Mouse (Mus musculus) embryonic fibroblast, embryonic 13.5 days (primary cell): Measurements from ENCODE around the gene Foxi3. TPM values are rescaled to one million over a fixed set of nuclear protein-coding genes. Genes with fewer than 3 reads are reported as not detected.
A peak's percentile ranks its signal among the peaks of the same experiment; 100 is the strongest.

Experiments
- H3K27ac ChIP-seq: 2 replicates; pipeline ENCODE4 v1.5.1; 2012; ENCODE audit warnings: low read length, control low read depth, inconsistent platforms; ENCODE audit not compliant: insufficient read depth
- H3K4me1 ChIP-seq: 2 replicates; pipeline ENCODE4 v1.6.1; 2011; ENCODE audit warnings: low read length; ENCODE audit not compliant: control insufficient read depth, insufficient read depth
- H3K4me3 ChIP-seq: 2 replicates; pipeline ENCODE4 v1.5.1; 2011; ENCODE audit warnings: mild to moderate bottlenecking, control low read depth, low read length; ENCODE audit not compliant: insufficient read depth
- CTCF ChIP-seq: IDR thresholded peaks from 2 replicates; pipeline ENCODE4 v1.5.1; 2011; ENCODE audit warnings: mild to moderate bottlenecking, control low read depth, low read length, moderate library complexity, borderline replicate concordance; ENCODE audit not compliant: insufficient read depth
- POLR2A ChIP-seq: IDR thresholded peaks from 2 replicates; pipeline ENCODE4 v1.6.1; 2011; ENCODE audit warnings: low read depth, mild to moderate bottlenecking, control low read depth, low read length, moderate library complexity
- polyA plus RNA-seq: library from polyadenylated mRNA; stranded (reverse); fragments of >200 nt; gene quantifications from 2 replicates; pipeline ENCODE4 v1.2.4, GENCODE M21; 2011; ENCODE audit warnings: low read depth; ENCODE audit not compliant: missing spikeins, insufficient read length

The Foxi3 gene
- polyA plus RNA-seq, 1 experiment: not detected

DNA sequence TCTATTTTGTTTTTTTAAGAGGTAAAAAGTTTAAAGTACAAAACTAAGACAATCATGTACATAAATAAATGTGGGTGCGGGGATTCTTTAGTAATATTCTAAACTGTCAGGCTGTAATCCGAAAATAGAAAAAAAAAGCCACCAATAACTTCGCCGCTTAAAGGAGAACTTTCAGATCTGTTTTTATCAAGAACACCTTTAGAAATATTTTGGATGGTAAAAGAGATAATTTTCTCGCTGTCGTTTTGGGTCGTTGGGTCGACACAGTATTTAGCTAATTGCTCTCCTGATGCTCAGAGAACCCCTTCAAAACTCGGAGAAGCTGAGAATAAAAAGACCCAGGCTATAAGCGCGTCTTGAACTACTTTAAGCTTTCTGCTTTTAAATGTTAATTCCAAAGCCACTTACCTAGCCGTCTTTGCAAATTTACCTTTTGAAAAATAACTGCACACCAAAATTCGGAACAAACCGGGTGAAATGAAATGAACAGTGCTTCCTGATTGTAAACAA is 985 bp upstream of the Foxi3 start:
- TF ChIP-seq CTCF: no peak
- TF ChIP-seq POLR2A: no peak
- no peak overlapping the region for H3K27ac ChIP-seq
- H3K4me3 ChIP-seq: no peak overlapping the region
- no peaks in the 10 kb centered on the region for H3K4me1 ChIP-seq

DNA sequence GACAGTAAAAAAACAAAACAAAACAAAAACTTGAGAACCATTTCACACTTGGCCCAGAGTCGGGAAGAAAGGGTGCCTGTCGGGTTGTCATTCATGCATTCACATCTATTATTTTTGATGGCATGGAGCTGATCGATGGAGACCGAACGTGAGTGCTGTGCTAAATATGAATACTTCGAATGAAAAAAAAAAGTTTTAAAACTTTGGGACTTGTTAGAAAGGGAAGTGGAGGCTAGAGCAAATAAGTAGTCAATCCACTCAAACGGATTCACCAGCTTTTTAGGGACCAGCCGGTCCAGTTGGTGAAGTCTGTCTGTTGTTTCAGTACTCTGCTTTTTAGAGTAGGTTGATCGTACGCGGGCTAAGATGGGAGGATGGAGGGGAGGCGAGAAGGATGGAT is 490 bp upstream of the Foxi3 start:
- Histone ChIP-seq H3K27ac (no peak overlapping the region), H3K4me1 (no peaks in the 10 kb centered on the region), H3K4me3 (peak overlapping the region; percentile 0; the same call in 1 of the 2 replicates)
- TF ChIP-seq POLR2A (no peak), CTCF (no peak)

DNA sequence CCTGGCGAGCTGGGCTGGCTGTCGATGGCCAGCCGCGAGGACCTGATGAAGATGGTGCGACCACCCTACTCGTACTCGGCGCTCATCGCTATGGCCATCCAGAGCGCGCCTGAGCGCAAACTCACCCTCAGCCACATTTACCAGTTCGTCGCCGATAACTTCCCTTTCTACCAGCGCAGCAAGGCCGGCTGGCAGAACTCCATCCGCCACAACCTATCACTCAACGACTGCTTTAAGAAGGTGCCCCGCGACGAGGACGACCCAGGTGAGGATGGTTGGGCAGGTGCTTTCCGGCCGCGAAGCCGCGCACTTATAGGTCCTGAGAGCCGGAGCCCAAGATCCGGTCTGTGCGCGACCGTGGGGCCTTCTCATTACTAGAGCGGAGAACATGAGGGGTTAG is 605 bp downstream of the Foxi3 start:
- Histone ChIP-seq H3K4me1 (no peaks in the 10 kb centered on the region), H3K4me3 (no peak overlapping the region), H3K27ac (no peak overlapping the region)
- TF ChIP-seq POLR2A (no peak), CTCF (no peak)

GRCm38 (mm10) chr6:70957341-70957940 is 1.1 kb downstream of the Foxi3 start:
- H3K27ac ChIP-seq: no peak overlapping the region
- no peak for TF ChIP-seq POLR2A
- no peak for TF ChIP-seq CTCF
- H3K4me1 ChIP-seq: no peaks in the 10 kb centered on the region
- H3K4me3 ChIP-seq: no peak overlapping the region

DNA sequence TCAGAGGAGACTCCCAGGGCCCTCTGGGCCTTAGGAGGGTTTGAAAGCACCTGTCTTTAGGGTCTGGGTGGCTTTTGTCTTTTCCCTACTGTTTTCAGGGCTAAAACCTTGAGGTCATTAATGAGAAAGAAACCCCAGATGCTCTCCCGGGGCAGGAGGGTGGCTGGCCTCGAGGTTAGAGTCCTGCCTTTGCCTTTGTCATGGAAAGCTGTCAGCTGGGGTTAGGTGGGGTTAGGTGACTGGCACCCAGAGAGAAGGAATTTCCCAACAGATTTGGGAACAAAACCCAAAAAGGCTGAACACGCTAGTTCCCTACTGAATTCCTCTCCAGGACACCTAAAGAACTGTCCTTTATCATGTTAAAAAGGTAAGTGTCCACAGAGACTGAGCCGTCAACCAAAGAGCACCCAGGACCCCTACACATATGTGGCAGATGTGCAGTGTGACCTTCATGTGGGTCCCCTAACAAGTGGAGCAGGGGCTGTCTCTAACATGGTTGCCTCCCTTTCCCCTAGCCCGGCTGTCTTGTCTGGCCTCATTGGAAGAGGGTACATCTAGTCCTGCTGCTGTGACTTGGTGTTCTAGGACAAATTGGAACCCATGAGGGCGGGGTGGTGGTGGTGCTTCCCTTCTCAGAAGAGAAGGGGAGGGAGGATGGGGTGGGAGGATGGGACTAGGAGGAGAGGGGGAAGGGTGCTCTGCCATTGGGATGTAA is 7.9 kb downstream of the Foxi3 start:
- H3K4me3 ChIP-seq: no peak overlapping the region
- TF ChIP-seq POLR2A: no peak
- no peak for TF ChIP-seq CTCF
- no peak overlapping the region for H3K27ac ChIP-seq
- no peaks in the 10 kb centered on the region for H3K4me1 ChIP-seq

DNA sequence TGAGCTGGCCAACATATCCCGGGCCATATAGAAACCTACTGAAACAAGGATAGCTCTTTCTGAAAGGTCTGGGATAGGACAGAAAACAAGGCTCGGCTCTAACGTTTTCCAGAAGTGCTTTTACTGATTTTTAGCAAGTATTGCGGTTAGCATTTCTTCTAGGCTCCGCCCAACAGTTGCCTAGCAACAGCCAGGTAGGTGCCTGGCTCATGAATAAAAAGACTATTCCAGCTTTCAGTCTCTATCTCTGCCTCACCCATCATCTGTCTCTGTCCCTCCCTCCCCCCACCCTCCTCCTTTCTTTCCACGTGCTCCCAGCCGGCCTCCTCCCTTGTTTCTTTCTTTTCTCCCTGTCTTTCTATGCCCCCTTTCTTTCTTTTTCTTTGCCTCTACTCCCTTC is 9.4 kb downstream of the Foxi3 start:
- no peak for TF ChIP-seq POLR2A
- H3K4me1 ChIP-seq: no peaks in the 10 kb centered on the region
- no peak overlapping the region for H3K27ac ChIP-seq

DNA sequence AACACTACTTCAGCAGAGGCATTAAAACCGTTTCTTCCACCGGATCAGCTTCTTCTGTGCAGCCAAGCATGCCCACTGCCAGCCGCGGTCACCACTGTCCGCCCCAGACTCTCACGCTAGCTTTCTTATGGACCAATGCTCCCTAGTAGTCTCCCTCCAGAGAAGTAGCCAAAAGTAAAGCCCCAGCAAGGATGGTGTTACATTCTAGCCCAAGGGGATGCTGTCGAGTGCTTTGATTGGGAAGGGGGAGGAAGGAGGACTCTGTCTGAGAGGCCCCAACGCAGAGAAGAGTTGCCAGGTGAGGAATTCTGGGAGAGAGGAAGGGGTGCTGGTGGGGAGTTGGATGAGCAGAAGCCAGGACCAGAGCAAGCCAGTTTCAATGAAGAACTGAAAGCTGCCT is 11.1 kb downstream of the Foxi3 start:
- H3K4me3 ChIP-seq: no peak overlapping the region
- no peak overlapping the region for H3K27ac ChIP-seq
- H3K4me1 ChIP-seq: no peaks in the 10 kb centered on the region
- TF ChIP-seq POLR2A: no peak
- TF ChIP-seq CTCF: no peak

More for the DNA sequence above, 9.4 kb downstream of the Foxi3 start:
- H3K4me3 ChIP-seq: no peak overlapping the region

- TF ChIP-seq CTCF (no peak), POLR2A (no peak)
- H3K4me1 ChIP-seq: no peaks in the 10 kb centered on the region
- no peak overlapping the region for H3K27ac ChIP-seq
- no peak overlapping the region for H3K4me3 ChIP-seq
Measured at GRCm38 (mm10) chr6:70968291-70968690, 12.0 kb downstream of the Foxi3 start.

- no peak overlapping the region for H3K4me3 ChIP-seq
- TF ChIP-seq POLR2A (no peak), CTCF (no peak)
- H3K27ac ChIP-seq: no peak overlapping the region
- no peaks in the 10 kb centered on the region for H3K4me1 ChIP-seq
Measured at GRCm38 (mm10) chr6:70973066-70973465, 16.7 kb downstream of the Foxi3 start.

DNA sequence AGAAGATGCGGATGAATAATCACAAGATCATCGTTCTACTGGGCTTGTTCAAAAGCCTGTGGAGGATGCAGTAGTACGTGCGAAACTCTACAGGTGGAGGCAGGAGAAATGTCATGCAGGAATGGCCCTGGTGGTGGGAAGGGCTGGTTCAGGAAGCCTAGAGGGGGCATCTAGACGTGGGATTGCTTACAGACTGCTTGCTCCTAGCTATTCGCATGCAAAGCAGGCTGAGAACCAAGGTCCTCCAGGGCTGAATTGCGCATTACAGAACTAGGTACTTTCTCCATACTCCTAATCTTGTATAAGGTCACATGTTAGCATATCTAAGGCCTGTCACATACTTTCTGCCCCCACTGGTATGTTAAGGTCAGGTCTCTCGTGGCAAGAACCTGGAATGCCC is 24.7 kb downstream of the Foxi3 start:
- Histone ChIP-seq H3K4me3 (no peak overlapping the region), H3K4me1 (no peaks in the 10 kb centered on the region), H3K27ac (no peak overlapping the region)
- TF ChIP-seq CTCF: no peak
- no peak for TF ChIP-seq POLR2A

- no peaks in the 10 kb centered on the region for H3K4me1 ChIP-seq
- H3K27ac ChIP-seq: no peak overlapping the region
- TF ChIP-seq CTCF (no peak), POLR2A (no peak)
- H3K4me3 ChIP-seq: no peak overlapping the region
Measured at GRCm38 (mm10) chr6:70982416-70982815, 26.1 kb downstream of the Foxi3 start.
